Mouse (Mus musculus): ENCODE data around the gene Gmfg.

The Gmfg gene

GRCm38 (mm10) chr7:28490410-28490809 lies 53.2 kb downstream of the Gmfg start:
- peak; percentile 19 for DNase-seq

DNA sequence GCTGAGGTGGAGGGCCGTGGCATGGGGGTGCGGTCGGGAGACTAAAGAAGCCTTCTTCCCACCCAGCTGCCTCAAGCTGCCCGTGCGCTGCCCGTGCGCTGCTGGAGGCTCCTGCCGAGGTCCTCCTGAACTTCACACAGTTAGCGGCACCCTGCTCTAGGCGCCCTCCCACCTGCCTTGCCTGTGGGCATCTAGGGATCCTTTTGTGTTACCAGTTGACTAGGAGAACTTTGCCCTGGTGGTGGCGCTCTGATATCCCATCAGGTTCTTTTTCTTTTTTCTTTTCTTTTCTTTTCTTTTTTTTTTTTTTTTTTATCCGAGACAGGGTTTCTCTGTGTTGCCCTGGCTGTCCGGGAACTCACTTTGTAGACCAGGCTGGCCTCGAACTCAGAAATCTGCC lies 53.7 kb downstream of the Gmfg start:
- no peak for DNase-seq

GRCm38 (mm10) chr7:28492310-28492709 lies 55.1 kb downstream of the Gmfg start:
- DNase-seq, result no peak

GRCm38 (mm10) chr7:28495426-28495825 lies 58.2 kb downstream of the Gmfg start:
- DNase-seq, result no peak
